Mouse (Mus musculus): ENCODE measurements at regions not wholly inside any gene's neighbourhood (a gene's known extent, or its start where the extent isn't known, plus 50 kb on each side); places are given as distances from the start of the nearest gene placed in this dataset.

DNA sequence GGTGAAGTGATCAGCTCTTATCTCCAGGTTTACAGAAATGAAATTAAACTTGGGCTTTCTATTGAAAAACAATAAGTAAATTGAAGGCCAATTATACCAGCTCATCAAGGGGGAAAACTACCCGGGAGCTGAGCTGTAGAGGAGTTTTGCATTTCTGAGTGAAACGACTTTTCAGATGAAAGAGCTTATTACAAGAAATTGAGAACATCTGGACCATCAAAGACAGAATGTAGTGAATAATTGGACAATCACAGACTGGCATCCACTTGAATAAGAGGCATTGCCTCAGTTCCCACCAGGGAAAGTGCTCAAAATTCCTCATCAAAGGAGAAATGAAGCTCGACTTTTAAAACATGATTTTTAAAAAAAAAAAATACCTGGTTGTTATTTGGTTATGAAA, 675.7 kb upstream of the Auts2 start:
- DNase-seq, result no peak

DNA sequence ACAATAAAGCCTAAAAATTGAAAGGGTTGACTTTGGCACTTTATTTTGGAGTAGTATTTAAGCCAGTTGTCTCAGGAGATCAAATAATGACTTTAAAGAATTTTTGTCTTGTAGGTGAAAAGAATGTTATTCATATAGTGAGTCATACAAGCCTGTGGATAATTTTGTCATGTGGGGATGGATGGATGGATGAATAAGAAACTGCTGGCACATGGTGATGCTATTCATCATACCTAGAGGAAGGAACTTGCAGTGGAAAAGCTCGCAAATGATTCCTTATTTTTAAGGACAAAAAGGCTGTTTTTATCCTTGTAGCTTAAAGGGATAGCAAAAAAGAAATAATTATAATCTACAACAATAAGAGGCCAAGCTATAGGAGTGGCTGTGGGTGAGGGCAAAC, 655.4 kb upstream of the Auts2 start:
- no peak for DNase-seq

DNA sequence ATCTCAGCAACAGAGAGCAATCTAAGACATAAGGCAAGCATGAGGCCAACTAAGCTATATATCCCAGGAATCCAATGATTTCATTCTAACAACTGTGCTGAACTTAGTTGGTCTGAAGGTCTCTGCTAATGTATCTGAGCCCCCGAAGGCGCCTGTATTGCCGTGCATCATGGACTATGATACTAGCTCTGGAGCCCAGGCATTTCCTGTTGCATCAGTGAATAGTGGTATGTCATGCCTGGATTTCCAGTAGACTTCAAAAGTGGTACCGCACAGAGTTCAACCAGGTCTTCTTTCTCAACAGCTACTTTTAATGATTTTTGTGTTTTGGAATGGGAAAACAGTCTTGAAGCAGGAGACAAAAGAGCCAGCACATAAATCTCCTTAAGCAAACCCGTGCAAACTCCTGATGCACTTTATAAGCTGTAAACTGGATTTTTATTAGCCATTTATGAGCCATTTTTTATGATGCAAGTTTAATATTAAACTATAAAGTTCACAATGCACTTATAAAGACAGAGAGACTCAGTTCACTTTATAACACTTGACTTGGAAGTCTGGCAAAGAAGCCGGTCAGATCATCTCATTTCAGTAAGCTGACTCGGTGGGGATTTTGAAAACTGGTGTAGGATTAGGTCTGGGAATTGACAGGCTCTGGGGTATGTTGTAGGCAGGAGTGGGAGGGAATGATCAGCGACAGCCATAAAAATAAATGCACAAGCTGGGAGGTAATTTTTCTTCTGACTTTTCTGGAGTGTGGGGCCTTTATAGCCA, 646.8 kb upstream of the Auts2 start:
- DNase-seq, result no peak

DNA sequence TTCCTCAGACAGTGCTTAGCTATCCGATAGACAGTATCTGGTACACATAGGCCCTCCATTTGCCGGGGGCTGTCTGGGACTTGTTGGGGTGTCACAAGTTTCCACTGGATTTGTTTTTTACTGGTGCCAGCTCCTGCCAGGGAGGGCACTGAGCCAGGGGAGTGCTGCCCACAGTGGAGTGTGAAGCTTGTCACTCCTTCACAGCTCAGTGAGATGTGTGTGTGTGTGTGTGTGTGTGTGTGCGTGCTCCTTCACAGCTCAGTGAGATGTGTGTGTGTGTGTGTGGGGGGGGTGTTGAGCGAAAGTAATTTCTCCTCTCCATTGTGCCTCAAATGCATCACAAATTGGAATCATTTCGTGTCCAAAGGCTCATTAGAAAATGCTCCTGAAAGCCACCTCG, 632.5 kb upstream of the Auts2 start:
- DNase-seq, result no peak

DNA sequence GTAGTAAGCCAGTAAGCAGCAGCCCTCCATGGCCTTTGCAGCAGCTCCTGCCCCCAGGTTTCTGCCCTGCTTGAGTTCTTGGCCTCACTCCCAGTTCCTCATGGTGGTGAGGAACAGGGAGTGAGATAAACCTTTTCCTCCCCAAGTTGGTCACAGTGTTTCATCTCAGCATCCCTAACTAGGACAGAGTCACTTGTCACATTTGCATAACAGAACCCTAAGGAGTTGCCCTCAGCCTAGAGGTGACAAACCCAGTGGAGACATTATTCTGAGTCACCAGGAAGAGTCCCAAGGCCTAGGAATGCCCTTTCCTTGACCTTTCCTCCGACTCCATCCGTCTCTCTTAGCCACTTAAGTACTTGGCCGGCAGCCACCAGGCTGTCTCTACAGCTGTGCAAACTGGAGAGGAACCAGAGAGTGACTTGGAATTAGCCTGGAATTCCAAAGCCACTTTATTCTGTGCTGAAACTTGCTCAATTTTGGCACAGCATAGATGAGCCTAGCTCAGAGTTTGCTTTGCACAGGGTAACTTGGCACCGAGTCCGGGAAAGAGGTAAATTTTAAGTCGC, 630.1 kb upstream of the Auts2 start:
- peak; percentile 88 for DNase-seq

DNA sequence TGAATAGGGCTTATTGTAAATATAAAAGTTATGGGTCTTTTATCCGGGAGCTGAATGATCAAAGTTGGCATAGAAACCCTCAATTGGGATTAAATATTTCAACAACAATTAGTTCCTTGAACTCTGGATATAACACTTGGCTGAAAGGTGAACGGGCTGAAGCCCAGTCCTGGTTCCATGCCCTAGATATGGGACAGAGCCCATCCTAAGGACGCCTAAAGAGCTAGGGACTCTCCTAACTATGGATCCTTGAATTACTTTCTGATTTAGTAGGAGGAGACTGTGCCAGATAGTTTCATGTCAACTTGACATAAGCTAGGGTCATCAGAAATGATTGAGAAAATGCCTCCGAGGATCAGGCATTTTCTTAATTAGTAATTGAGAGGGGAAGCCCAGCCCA, 629.5 kb upstream of the Auts2 start:
- DNase-seq, result no peak

DNA sequence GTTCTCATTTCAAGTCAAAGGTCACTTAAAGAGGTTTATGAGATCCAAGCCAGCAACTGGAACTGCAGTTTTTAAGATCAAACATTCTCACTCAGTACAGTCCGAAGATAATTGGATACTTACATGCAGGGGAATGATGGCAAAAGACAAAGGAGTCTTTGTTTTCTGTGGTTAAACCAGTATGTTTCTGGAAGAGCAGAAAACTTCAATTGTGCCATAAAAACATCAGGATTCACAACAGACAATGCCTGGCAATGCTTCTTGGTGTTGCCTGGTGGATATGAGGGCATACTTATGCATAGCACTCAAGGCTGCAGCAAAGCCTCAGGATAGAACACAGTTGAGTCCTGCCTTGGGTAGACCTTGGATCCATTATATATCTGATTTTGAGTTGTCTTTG, 628.1 kb upstream of the Auts2 start:
- DNase-seq, result no peak

DNA sequence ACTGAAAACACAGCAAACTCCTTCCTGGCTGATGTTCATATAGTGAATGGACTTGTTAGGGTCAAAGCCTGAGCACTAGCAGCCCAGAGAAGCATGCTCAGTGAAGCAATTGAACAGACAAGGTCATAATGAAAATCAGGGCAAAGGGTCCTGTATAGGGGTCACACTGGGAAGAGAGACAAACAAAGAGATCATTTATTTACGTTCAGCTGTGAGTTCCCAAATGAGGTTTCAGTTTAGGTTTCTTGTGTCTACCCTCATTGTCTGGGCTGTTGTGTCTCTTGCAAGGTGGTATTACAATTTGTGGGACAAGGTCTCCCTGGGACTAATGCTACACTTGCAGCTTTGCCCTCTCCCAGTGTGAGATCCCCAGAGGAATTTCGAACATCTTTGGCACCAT, 624.4 kb upstream of the Auts2 start:
- DNase-seq, result no peak

DNA sequence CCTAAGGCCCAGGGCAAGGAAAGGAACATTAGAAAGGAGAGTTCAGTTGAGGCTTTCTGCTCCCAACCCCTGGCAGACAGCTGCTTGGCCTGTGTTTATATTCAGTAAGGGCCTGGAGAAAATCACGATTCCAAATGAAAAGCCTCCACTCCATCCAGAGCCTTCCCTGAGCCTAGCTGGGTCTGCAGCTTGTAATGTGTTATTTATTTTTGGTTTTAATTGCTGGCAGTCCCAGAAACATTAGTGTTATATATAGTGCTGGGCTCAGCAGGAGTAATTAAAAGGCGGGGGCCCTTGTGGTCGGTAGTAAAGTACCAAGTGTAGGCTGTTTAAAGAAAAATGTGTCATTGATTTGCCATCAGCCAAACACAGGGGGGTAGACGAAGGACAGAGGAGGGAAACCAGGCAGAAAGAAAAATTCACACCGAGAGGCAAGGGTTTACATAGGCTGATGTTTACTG, 623.9 kb upstream of the Auts2 start:
- DNase-seq, result no peak

DNA sequence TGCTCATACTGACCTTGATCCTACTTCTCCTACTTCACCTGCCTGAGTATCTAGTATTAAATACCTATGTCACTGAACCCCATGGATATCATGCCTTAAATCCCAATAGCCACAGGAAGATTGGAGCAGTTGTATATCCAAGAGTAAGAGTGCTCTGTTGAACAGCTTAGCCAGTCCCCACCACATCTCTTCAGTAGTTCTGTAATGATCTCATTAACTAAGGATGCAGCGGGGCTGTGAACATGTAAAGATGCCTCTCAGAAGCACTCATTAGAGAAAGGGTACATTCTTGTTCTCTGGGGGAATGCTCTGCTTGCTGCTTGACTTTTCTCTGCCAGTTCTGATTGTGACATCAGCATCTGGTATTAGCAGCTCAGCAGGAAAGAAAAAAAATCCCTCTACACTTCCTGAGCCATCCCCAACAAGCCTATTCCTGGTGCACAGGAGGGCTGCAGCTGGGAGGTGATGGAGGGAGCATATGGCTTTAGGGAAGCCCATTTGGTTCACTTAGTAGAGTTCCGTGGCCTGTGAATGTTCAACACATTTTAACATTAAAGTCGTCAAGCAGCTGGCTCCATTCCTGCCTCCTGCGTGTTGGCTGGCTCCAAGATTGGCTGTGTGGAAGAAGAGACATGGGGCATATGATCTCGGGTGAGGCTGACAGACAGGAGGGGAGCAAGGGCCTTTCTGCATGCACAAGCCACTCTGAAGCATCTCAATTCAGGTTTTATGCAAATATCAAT, 613.1 kb upstream of the Auts2 start:
- no peak for DNase-seq

DNA sequence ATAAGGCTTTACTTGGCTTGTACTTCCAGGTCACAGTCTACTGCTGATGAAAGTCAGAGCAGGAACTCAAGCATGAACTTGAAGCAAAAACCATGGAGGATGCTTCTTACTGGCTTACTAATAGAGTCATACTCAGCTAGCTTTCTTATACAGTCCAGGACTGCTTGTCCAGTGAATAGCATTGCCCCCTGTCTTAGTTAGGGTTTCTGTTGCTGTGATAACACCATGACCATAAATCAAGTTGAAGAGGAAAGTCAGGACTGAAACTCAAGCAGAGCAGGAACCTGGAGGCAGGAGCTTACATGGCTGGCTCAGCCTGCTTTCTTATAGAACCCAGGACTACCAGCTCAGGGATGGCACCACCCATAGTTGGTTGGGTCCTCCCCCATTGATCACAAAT, 602.9 kb upstream of the Auts2 start:
- DNase-seq, result no peak

DNA sequence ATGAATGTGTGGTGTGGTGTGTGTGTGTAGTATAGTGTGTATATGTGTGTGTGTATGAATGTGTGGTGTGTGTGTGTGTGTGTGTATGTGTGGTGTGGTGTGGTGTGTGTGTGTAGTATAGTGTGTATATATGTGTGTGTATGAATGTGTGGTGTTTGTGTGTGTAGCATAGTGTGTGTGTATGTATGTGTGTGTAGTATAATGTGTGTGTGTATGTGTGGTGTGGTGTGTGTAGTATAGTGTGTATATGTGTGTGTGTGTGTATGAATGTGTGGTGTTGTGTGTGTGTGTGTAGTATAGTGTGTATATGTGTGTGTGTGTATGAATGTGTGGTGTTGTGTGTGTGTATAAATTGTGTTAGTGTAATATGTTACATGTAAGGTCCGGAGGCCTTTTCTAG, 600.5 kb upstream of the Auts2 start:
- no peak for DNase-seq

DNA sequence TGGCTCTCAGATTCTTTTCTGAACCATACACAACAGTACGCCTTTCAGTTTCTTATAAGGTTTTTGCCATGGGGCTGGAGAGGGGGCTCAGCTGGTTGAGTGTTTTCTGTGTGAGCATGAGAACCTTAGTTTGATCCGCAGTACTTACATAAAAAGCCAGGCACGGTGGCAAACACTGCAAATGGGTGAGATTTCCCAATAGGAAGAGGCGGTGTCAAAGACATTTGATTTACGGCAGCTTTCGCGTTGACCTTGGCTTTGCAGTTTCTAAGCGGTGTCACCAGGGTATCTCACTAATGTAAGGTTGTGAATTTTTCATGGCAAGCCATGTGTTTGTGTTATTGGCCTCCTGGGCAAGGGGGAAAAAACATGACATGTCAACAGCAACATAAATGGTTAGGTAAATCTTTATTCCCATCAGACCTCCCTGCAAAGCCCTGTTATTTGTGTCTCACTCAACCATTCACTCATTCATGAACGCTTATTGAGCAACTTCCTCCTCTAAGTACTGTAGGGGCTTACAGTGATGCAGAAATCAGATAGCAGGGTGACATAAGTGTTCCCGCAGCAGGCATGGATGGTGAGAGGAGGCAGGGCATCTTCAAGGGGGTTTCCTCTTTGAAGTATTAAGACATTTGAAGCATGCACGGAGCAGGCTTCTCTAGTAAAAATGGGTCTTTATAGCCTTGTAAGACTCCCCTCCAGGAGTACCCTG, 599.4 kb upstream of the Auts2 start:
- peak; percentile 38 for DNase-seq

DNA sequence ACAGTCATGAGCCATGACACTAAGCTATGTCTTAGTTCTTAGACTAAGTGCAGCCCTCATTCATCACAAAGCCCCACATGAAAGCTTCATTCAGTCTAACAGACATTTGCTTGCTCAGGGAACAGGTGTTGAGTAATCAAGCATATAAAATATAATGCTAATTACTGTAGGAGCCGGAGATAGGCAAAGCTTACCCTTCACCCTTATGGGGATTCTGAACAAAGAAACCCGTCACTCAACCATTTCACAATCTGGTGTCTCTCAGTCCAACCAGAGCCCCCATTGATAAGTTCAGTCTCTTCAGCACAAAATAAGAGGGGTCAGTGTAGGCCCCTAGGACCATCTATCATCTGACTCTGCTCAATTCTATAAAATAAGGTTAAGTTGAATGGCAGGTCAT, 587.9 kb upstream of the Auts2 start:
- DNase-seq, result no peak

DNA sequence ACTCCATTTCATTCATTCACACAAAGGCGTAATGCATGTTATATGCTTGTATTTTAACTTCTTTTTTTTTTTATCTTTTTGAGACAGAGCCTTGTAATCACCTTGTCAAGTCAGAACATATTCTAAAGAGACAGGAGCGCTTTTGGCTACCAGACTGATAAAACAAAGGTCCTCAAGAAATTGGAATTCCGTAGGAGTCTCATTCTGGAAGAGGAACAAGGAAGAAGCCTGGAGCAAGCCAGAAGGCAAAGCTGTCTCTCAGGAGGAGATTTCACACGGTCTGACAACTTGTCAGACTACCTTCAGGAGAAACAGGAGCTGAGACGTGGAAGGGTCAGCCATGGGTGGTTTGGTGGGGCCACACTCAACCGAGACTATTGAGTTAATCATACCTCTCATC, 587.2 kb upstream of the Auts2 start:
- no peak for DNase-seq

DNA sequence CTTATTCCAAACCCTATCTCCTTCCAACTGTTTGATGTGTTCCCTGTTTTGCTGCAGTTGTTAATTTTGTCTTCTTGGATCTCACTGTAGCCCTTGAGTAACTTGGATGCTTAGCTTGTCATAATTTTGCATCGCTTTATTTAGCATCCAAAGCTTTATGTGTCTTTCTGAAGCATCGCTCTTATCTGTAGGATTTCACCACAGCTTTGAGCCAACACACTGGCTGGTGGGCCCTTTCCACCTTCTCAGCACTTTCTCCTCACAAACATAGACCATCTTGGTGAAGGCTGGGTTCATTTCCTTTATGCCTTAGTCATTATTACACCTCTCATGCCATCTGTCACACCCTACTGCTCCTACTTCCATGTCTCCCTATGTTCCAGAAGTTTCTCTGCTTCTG, 581.1 kb upstream of the Auts2 start:
- no peak for DNase-seq

DNA sequence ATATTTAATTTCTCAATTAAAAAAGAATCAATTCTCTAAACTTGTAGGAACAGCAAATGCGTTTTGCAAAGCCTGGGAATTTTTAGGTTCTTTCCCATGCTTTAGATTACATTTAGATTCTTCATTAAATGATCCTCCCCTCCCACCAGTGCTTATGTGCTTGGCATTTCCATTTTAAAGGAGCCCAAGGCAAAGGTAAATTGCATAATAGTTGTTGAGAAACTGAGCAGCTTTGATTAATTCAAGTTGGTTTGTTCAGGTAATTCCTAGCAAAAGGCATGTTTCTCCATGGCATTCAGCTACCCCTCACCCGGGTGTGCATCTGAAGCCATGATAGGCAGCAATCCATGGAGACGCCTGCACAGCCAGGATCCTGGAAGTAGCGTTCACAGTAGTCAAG, 570.8 kb upstream of the Auts2 start:
- no peak for DNase-seq

DNA sequence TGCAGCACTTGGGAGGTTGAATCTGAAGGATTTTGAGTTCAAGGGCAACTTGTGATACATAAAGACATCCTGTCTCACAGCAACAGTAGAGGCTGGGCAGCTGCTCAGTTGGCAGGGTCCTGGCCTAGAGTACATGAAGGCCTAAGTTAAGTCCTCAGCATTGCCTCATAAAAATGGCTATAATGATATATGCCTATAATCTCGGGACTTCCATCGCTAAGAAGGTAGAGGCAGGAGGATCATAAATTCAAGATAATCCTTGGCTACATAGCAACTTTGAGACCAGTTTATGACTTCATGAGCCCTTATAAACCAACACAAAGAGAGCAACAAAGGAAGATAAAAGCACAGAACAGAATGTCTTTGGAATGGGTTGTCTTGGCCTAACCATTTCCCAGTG, 570.0 kb upstream of the Auts2 start:
- DNase-seq, result no peak

DNA sequence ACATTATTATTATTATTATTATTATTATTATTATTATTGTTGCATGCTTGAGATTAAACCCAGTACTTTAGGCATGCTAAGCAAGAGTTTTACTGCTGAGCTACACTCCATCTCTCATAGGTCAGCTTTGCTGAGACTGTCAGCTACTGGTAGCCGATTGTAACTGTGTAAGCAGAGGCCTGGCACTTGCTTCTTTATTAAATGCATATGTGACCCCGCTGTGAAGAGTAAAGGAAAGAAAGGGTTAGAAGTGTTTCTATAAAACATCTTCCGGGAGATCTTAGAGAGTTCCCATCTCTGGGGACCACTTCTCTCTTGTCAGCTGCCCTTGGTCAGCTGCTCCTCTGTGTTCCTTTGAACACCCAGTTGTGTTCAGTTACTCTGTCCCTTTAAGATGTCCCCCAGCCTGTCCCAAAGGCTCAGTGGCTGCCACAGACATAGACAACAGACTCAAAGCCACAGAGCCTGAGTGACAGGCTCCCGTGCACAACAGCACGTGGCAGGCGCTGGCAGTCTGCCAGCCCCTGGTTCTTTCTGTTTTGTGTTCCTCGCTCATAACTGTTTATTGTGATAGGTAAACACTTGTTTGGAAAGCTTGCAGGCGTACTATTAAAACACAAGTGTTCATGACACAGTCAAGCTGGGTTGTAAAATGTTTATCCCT, 563.7 kb upstream of the Auts2 start:
- peak; percentile 18 for DNase-seq

DNA sequence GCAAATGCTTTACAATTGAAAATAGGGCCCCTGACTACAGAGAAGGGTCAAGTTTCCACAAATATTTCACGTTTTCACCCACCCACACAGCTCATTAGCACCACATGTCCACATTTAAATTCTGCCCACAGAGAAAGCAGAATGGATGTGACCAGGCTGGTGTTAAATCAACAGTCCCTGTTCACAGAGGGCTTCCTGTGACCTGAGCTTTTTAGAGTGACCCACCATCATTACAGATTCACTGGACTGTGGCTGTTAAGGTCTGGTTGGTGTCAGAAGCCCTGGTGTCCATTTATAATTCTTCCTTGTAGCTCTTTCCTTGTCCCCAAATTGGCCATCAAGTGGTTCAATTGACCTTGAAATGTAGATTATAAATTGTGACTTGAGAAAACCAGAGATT, 553.2 kb upstream of the Auts2 start:
- DNase-seq, result no peak

DNA sequence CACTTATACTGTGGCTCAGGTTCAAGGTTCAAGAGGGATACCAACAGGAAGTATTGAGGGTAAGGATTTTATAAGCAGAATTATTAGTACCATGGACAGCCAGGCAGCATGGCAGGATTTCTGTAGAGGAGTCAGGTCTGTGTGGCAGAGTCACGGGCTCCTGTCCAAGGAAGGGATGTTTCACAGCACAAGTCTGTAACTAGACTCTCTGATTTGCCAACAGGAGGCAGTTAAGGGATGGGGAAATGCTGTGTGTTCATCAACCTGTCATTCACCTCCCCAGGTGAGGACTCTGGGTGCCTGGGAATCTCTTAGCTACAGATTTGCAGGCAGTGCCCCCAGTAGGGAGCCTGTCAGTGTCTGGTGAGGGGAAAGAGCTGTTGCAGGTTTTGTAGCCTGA, 541.7 kb upstream of the Auts2 start:
- no peak for DNase-seq

DNA sequence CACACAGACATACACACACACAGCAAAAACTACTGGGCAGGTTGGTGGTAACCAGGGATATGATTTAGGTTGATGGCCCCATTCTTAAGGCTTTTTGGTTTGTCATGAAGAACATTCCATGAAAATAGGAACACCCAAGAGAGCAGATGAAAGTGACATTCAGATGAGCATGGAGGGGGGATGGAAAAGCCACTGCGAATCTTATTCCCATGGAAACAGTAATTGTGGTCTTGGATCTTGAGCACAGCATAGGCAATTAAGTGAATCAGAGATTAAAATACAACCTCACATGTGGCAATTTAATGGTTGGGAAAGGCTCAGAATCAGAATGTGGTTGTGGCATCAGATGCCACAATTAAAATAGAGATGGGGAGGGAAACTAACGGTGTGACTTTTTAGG, 537.6 kb upstream of the Auts2 start:
- no peak for DNase-seq

All from adrenal gland, adult 2 months (tissue).